Mouse (Mus musculus) ZHBTc4 (cell line): Measurements from ENCODE around the gene Naa11.
A peak's percentile ranks its signal among the peaks of the same experiment; 100 is the strongest.

ENCODE experiments used
- DNase-seq: peaks from one replicate; pipeline ENCODE4 v3.0.0-alpha.2; 2011; ENCODE audit warnings: low read depth, low spot score

The Naa11 gene

DNA sequence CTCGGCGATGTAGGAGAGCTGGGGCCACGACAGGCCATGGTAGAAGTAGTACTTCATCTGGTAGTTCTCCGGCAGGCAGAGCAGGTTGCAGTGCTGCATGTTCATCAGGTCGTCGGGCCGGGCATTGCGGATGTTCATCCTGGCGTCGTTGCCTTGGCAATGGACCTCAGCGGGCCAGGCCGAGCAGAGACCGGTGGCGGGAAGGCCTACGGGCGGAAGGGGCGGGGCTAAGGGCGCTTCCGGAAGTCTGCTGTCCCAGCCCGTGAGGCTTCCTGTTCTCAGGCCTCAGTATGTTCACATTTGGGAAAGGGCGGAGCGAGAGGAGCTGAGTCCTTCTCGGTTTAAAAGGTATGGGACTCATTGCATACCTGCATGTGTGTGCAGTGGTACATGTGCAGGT lies at the start of gene Naa11:
Gene Naa11 (minus strand): TSS at position 220 of the 400 bp plus-strand sequence.
- DNase-seq, result peak; percentile 91

DNA sequence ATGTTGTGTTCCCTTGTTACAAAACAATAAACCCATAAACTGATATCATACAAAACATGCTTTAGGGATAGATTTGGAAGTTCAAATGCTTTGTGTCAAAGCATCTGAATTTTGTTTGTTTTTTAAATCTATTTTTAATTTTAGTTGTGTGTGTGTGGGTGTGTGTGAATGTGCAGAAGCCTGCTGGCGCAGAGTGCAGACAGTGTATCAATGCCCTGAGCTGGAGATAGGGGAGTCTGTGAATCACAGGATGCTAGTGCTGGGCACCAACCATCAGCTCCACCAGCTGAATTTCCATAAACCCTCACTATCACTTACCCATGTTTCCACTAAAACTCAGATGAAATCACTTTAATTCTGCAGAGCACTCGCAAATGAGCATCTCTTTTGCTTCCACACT lies 40.3 kb upstream of the Naa11 start:
- no peak for DNase-seq

- no peak for DNase-seq
Observed at GRCm38 (mm10) chr5:97429976-97430375, 37.8 kb upstream of the Naa11 start.

DNA sequence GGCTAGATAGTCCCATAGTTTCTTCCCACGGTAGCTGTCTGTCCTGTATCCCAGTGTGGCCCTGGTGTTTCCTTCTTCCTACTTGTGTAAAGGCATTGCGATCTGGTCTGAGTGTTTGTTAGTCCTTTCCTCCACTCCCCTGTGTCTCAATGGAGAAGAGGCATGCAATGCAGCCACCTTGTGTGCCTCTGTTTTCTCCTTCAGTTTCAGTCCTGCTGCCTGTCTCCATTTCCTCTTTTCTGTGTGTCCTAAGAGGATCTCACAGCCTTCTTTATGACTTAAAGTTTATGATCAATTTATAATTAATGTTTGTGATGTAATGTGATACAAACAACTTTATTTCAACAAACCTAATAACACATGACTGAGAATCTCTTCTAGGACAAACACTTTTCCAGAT lies 29.5 kb upstream of the Naa11 start:
- no peak for DNase-seq

DNA sequence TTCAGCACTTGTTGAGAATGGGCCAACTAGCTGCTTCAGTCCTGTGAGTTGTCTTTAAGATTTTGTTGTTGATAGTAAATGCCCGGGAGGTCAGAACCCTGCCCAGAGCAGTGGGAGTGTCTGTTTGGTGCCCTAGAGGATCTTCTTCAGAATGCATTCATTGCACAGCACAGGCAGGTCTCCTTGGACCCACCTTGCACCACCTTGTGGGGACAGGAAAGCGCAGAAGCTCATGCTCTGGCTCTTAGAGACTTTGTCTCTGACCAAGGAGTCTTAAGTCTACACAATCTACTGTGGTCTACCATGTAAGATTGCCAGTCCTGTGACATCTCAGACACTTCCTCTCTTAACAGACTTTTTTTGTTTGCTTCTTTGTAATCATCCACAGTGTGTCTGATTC lies 25.0 kb upstream of the Naa11 start:
- peak; percentile 12 for DNase-seq

DNA sequence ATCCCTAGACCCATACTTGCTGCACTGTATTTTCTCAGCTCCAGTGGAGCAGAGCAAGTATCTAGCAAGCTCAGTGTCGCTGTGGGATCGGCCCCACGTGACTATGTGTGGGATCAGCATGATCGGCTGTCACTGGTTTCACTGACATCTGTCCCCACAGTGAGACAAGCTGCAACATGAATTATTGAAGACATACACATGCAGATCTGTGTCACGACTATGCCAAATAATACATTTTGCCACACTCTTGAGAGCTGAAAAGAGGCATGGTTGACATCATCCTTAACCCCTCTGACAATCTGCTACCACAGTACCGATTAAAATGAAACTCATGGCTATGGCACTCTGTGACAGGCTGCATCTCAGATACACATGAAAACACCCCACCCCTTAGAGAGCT lies 23.7 kb upstream of the Naa11 start:
- no peak for DNase-seq

- DNase-seq, result no peak
Observed at GRCm38 (mm10) chr5:97413716-97414115, 21.5 kb upstream of the Naa11 start.

DNA sequence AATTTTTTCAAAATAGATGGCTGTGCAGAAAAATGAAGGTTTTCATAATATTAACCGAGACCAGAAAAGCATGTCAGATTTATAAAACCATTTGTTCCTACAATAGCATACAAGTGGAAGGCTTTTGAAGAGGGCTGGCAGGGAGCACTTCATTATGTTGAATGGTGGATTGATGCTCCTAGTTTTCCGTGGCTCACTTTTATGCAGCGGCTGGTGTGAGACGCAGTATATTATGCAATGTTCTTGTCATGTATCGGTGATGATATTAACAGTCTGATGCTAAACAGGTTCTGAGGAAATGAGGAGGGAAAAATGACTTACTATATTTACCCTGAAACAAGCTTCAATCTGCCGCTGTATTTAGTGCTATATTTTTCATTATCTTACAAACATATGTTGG lies 18.0 kb upstream of the Naa11 start:
- DNase-seq, result no peak

GRCm38 (mm10) chr5:97409234-97409704 lies 17.1 kb upstream of the Naa11 start:
- DNase-seq, result no peak

- DNase-seq, result no peak
Observed at GRCm38 (mm10) chr5:97401042-97401441, 8.9 kb upstream of the Naa11 start.

DNA sequence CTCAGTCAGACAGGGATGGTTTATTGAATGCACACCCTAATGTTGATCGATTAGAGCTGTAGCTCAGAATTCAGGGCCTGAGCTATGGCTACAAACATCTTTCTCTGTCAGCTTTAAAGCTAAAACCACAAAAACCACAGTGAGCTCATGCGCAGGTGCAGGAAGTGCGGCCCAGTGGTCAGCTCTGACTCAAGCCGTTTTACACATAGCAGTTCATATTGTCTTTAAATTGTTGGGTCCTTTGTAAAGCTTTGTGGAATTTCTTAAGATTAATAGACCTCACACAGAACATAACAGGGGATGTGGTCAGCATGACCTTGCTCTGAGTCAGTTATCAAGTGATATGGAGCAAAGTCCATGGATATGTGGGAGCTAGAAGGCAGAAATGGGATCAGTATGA lies 5.4 kb upstream of the Naa11 start:
- no peak for DNase-seq

- DNase-seq, result no peak
Observed at GRCm38 (mm10) chr5:97387622-97388021, 4.6 kb downstream of the Naa11 start.

DNA sequence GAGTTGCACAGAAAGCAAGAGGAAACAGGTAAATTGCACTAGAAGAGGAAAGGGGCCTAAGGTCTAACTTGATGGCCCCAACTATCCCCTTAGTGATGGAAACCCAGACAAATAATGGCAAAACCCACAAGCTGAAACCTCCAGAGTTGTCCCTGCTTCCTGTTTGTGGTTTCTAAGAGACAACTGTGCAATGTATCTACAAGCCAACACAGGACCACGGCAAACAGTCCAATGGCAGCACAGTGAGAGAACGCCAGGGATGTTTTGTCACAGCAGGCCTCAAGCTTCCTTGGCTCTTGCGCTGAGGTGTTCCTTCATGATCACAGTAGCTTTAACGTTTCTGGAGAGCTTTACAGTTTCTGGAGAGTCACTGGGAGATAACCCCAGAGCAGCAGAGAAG lies 7.8 kb downstream of the Naa11 start:
- no peak for DNase-seq

DNA sequence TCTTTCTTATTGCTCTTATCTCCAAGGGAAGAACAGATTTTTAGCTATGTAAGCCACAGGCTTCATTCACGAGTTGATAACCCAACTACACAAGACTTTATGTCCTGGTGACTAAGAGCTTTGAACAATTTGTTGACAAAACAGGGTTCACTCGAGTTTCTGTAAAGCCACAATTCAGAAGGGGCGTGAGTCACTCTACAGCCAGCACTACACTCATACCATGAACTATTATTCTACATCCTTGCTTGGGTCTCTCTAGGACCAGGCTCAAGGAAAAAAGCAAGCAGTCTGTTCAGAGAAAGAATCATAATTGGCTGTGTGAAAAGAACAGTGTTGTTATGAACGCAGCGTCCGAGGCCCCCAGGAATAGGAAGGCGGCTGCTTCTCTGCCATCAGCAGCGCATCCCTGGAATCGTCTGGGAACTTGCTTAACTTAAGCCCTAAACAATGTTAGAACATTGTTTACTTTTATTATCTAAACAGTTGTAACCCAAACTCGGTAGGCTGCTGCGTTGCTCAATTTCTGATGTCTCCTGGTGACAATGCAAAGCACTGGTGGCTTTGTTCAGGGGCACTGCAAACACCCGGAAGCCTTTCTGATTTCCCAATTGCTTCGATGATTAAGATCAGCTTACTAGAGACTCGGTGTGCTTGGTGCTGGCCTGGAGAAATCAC lies 9.5 kb downstream of the Naa11 start:
- DNase-seq, result no peak

- peak; percentile 63 for DNase-seq
Observed at GRCm38 (mm10) chr5:97379976-97380375, 12.2 kb downstream of the Naa11 start.

DNA sequence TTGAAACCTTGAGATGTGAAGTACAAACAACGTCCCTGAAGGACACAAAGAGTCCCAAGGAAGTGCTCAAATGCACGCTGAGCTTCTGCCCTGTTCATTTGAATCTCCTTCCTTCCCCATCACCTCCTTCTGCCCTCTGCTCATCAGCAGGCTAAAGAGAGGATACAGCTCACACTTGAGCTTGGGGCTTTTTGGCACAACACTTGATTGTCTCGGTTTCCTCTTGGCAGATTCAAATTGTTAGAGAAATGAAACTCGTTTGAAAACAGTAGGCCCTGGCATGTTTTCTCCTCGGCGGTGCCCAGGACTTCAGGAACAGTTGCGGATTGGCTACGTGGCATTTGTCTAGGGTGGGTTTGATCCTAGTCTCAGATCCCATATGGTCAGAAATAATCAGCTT lies 27.4 kb downstream of the Naa11 start:
- peak; percentile 2 for DNase-seq

DNA sequence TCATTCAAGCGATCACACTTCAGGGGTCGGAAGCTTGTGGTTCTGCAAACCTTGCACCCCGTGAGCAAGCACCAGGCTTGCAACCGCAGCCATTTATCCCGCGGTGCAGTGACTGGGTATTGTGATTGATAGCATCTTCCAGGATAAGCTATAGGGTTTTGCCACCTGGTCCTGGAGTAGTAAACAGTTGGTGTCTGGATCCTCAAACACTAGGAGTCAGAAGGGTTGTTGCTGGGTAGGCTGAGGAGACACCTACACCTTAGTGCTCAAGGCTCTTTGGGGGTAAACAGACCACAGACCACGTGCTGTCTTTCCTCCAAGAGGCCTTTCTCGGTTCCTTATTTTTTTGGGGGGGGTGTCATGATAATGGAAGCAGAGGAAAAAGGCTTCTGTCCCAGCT lies 27.9 kb downstream of the Naa11 start:
- DNase-seq, result peak; percentile 6

DNA sequence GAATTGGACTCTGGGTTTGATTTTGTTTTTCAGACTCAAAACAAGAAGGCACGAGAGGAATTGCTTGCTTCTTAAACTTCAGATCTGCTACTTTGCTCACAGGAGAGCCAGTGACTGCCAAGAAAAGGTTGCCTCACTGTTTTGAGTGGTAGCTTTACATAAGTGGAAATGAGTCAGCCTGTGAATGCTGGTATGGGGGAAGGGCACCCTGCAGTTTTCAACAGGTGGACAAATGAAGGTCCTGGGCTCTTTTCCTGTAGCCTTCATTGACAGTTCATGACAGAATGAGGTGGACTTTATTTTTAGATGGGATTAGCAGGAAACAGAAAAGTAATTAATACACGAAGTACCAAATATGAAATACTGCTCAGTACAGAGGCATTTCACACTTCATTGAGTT lies 29.6 kb downstream of the Naa11 start:
- no peak for DNase-seq

- no peak for DNase-seq
Observed at GRCm38 (mm10) chr5:97359104-97359503, 33.1 kb downstream of the Naa11 start.

GRCm38 (mm10) chr5:97356135-97356534 lies 36.0 kb downstream of the Naa11 start:
- no peak for DNase-seq

GRCm38 (mm10) chr5:97355152-97355551 lies 37.0 kb downstream of the Naa11 start:
- no peak for DNase-seq

DNA sequence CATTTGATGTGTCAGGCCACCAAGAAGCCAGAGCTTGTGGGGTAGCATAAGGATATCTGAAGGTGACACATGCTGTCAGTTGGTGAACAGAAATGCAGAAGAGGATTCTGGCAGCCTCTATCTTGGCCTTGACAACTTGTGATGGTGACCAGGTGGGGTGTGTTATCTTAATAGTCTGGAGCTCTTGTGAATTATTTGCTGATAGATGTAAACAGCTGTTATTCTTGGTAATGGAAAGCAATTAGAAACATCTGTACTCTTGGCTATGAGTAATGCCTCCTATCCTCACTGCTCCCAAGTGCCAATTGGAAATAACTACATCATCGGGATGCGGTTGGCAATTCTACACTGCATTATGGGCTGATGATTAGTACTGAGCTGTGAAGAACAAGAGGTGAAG lies 43.4 kb downstream of the Naa11 start:
- no peak for DNase-seq

- no peak for DNase-seq
Observed at GRCm38 (mm10) chr5:97348310-97348709, 43.9 kb downstream of the Naa11 start.

GRCm38 (mm10) chr5:97345732-97346253 lies 46.4 kb downstream of the Naa11 start:
- DNase-seq, result no peak
